Comparison of ENCODE assay signal across 9 mouse cellular contexts in genomic region chr6:84589742-84590686, GRCm38 (mm10). TPM values are rescaled to one million over a fixed set of nuclear protein-coding genes. Genes with fewer than 3 reads are reported as not detected.
A peak's percentile ranks its signal among the peaks of the same experiment; 100 is the strongest.
DNase-seq lines count a peak whose midpoint lies in the region; ATAC-seq and TF ChIP-seq lines count a peak whose summit lies in the region.
"Had no signal": no experiment of that assay in that cellular context is flagged by ENCODE, and none has a peak within 500 bp of the region (broad histone marks: within the 10 kb centered on the region; RNA-seq: fewer than 3 reads in every experiment).

No protein-coding gene starts in this region.

- H3K27ac ChIP-seq in CH12.LX (ENCODE audit: insufficient read depth, low read depth): no peak overlapping the region
- H3K27ac ChIP-seq in heart, embryonic 14.5 days (replicated peaks in 1 of 2; ENCODE audit: control insufficient read depth in 1 of 2, insufficient read depth in 1 of 2, low read depth in 2 of 2, low read length in 2 of 2): no peak overlapping the region
- no peak overlapping the region for H3K27ac ChIP-seq in liver, embryonic 12.5 days
- no peak overlapping the region for H3K27ac ChIP-seq in neural tube, embryonic 12.5 days

- no peak overlapping the region for H3K4me3 ChIP-seq in CH12.LX (replicated peaks in 1 of 3; ENCODE audit: low read depth in 2 of 3, low read length in 2 of 3, poor library complexity in 1 of 3)
- peak overlapping the region in 1 of 2 experiments; percentile 21; a peak in 2 of 4 replicates for H3K4me3 ChIP-seq in heart, embryonic 14.5 days (ENCODE audit: control insufficient read depth in 1 of 2, insufficient read depth in 1 of 2, low read depth in 1 of 2, low read length in 2 of 2)
- H3K4me3 ChIP-seq in liver, embryonic 12.5 days: no peak overlapping the region
- no peak overlapping the region for H3K4me3 ChIP-seq in neural tube, embryonic 12.5 days

- H3K9ac ChIP-seq in CH12.LX (ENCODE audit: insufficient read depth, low read depth): no peak overlapping the region
- no peak overlapping the region for H3K9ac ChIP-seq in heart, embryonic 14.5 days (ENCODE audit: low read length)
- H3K9ac ChIP-seq in liver, embryonic 12.5 days: no peak overlapping the region
- H3K9ac ChIP-seq in neural tube, embryonic 12.5 days: no peak overlapping the region

- peaks cover 85% of the 10 kb centered on the region for H3K27me3 ChIP-seq in CH12.LX (replicated peaks)
- H3K27me3 ChIP-seq in heart, embryonic 14.5 days (ENCODE audit: control insufficient read depth, insufficient read depth, low read length): peaks cover 48% of the 10 kb centered on the region
- H3K27me3 ChIP-seq in liver, embryonic 12.5 days (replicated peaks): peaks cover 87% of the 10 kb centered on the region
- peaks cover 70% of the 10 kb centered on the region for H3K27me3 ChIP-seq in neural tube, embryonic 12.5 days (replicated peaks)

- H3K9me3 ChIP-seq in CH12.LX (replicated peaks; ENCODE audit: low read length): peaks cover 15% of the 10 kb centered on the region
- H3K9me3 ChIP-seq in heart, embryonic 14.5 days (ENCODE audit: control insufficient read depth, low read length): no peaks in the 10 kb centered on the region
- no peaks in the 10 kb centered on the region for H3K9me3 ChIP-seq in liver, embryonic 12.5 days (replicated peaks)
- no peaks in the 10 kb centered on the region for H3K9me3 ChIP-seq in neural tube, embryonic 12.5 days
- H3K9me3 ChIP-seq: megakaryocyte, embryonic 14.5 days had no signal

- in situ Hi-C loops in CH12.LX (cut with MboI; ENCODE audit: low pct_ligation_motif_present, low pct_unique_long_range_greater_than_20kb, low sequenced_read_pairs): loop anchor here (10.0 to 25.0 kb wide), 3 partner anchors 178 to 495 kb away; no protein-coding TSS in a partner anchor

- TF ChIP-seq POLR2A in CH12.LX (IDR thresholded peaks at IDR 0.05; ENCODE audit: low read depth, low read length): no peak

- peak; percentile 89 for TF ChIP-seq RAD21 in CH12.LX (IDR thresholded peaks at IDR 0.05; ENCODE audit: low read depth, low read length)

- DNase-seq in CH12.LX (ENCODE audit: extremely low read depth): peak; percentile 74
- peak; percentile 11 for DNase-seq in c-Kit-negative CD71-positive TER-119-positive erythroid progenitor cells, embryonic 14.5 days (ENCODE audit: low read depth, low spot score)
- DNase-seq in fibroblast of lung, adult 2 months (ENCODE audit: low read depth): peak; percentile 57
- peak; percentile 94 for DNase-seq in kidney, postnatal 10 days
- DNase-seq in telencephalon, adult 2 months (ENCODE audit: low read depth, low spot score): peak; percentile 44

- peaks cover 0 to 21% of the 10 kb centered on the region in 2 experiments; a peak in 3 of 4 replicates for H3K4me1 ChIP-seq in CH12.LX (ENCODE audit: control insufficient read depth in 1 of 2, insufficient read depth in 2 of 2)
- H3K4me1 ChIP-seq in heart, embryonic 14.5 days (ENCODE audit: control insufficient read depth in 2 of 2, insufficient read depth in 2 of 2, low read length in 2 of 2): peaks cover 19 to 45% of the 10 kb centered on the region in 2 experiments
- H3K4me1 ChIP-seq in liver, embryonic 12.5 days: peaks cover 42% of the 10 kb centered on the region
- peaks cover 47% of the 10 kb centered on the region for H3K4me1 ChIP-seq in neural tube, embryonic 12.5 days

- dilution Hi-C loops in CH12.LX (cut with MboI; ENCODE audit: extremely low pct_ligation_motif_present, extremely low pct_unique_long_range_greater_than_20kb, low sequenced_read_pairs): no loop called here

- no peaks in the 10 kb centered on the region for H3K79me2 ChIP-seq in CH12.LX (replicated peaks; ENCODE audit: control insufficient read depth, extremely low read depth, insufficient read depth, poor library complexity, severe bottlenecking)

- TF ChIP-seq CTCF in CH12.LX (conservative IDR thresholded peaks at IDR 0.05 in 1 of 2, IDR thresholded peaks at IDR 0.05 in 1 of 2; ENCODE audit: low read depth in 2 of 2, low read length in 2 of 2): peak; percentile 74 to 92

- H3K36me3 ChIP-seq in CH12.LX (replicated peaks in 1 of 2; ENCODE audit: control insufficient read depth in 1 of 2, insufficient read depth in 1 of 2, low read length in 1 of 2): no peaks in the 10 kb centered on the region
- H3K36me3 ChIP-seq in heart, embryonic 14.5 days (ENCODE audit: control insufficient read depth, insufficient read depth, low read length): no peaks in the 10 kb centered on the region
- H3K36me3 ChIP-seq in liver, embryonic 12.5 days: no peaks in the 10 kb centered on the region
- no peaks in the 10 kb centered on the region for H3K36me3 ChIP-seq in neural tube, embryonic 12.5 days

- peak; percentile 41; the same call in 1 of the 2 replicates for ATAC-seq in heart, embryonic 14.5 days (ENCODE audit: insufficient number of reproducible peaks, insufficient read depth, low FRiP score, low read depth)
- ATAC-seq in liver, embryonic 12.5 days: peak; percentile 54; the same call in 1 of the 2 replicates
- 0 out of 2 replicates have a peak, but pooled peaks have one; percentile 49 for ATAC-seq in neural tube, embryonic 12.5 days (ENCODE audit: low FRiP score, low read depth)

- WGBS in heart, embryonic 14.5 days: 4% methylated on average over 39 of the region's 39 CpGs
- WGBS in liver, embryonic 12.5 days (ENCODE audit: insufficient replicate concordance): 5% methylated on average over 39 of the region's 39 CpGs
- WGBS in neural tube, embryonic 12.5 days: 3% methylated on average over 39 of the region's 39 CpGs

- no peak for TF ChIP-seq EP300 in CH12.LX (IDR thresholded peaks at IDR 0.05; ENCODE audit: low read length)

- H3K4me2 ChIP-seq in CH12.LX (ENCODE audit: insufficient read depth, low read depth, poor library complexity, severe bottlenecking): peak overlapping the region; percentile 45; the same call in 1 of the 2 replicates
- H3K4me2 ChIP-seq in heart, embryonic 14.5 days (ENCODE audit: low read length): peak overlapping the region; percentile 93
- peak overlapping the region; percentile 20 for H3K4me2 ChIP-seq in liver, embryonic 12.5 days
- H3K4me2 ChIP-seq in neural tube, embryonic 12.5 days (replicated peaks): peak overlapping the region; percentile 88

TF ChIP-seq in CH12.LX, 34 proteins besides CTCF, POLR2A, EP300 and RAD21:
- TF ChIP-seq UBTF (IDR thresholded peaks at IDR 0.05; ENCODE audit: low read depth, low read length) (no peak), TBP (conservative IDR thresholded peaks at IDR 0.05; ENCODE audit: low read depth, low read length) (no peak), NRF1 (IDR thresholded peaks at IDR 0.05; ENCODE audit: low read depth, low read length) (peak; percentile 25; the same call in 1 of the 2 replicates), E2F4 (IDR thresholded peaks at IDR 0.05; ENCODE audit: insufficient replicate concordance, low read depth, low read length) (no peak), RCOR1 (conservative IDR thresholded peaks at IDR 0.05; ENCODE audit: low read depth, low read length) (no peak), ETS1 (conservative IDR thresholded peaks at IDR 0.05; ENCODE audit: low read depth, low read length) (no peak), NELFE (IDR thresholded peaks at IDR 0.05; ENCODE audit: low read depth, low read length) (no peak), BHLHE40 (IDR thresholded peaks at IDR 0.05; ENCODE audit: low read depth, low read length) (peak; percentile 26; the same call in 1 of the 2 replicates), MEF2A (IDR thresholded peaks at IDR 0.05; ENCODE audit: borderline replicate concordance, low read depth, low read length) (no peak), SMC3 (IDR thresholded peaks at IDR 0.05; ENCODE audit: low read depth, low read length) (peak; percentile 82), MYC (IDR thresholded peaks at IDR 0.05; ENCODE audit: low read depth, low read length) (no peak), TCF12 (IDR thresholded peaks at IDR 0.05; ENCODE audit: low read depth, low read length) (no peak), GABPA (IDR thresholded peaks at IDR 0.05; ENCODE audit: insufficient replicate concordance, low read depth, low read length) (no peak), HCFC1 (IDR thresholded peaks at IDR 0.05; ENCODE audit: low read depth, low read length) (no peak)
TF ChIP-seq in CH12.LX: peak in this region for 3.

RNA-seq across cellular contexts. Expression of gene Cyp26b1, which starts 3.7 kb away (rescaled TPM):
- total RNA-seq in CH12.LX (2012; rRNA removed): not detected in 2 replicates
- total RNA-seq in CH12.LX (2014; rRNA removed): not detected in 2 replicates
- polyA plus RNA-seq in CH12.LX (2012; ENCODE audit: insufficient read length, low read depth): not detected in 2 replicates
- 0.62 and 0.71 TPM in 2 replicates for polyA plus RNA-seq in heart, embryonic 14.5 days (2014; fragmentation: Nextera tagmentation; extraction: Ambion mirVana)
- polyA plus RNA-seq in liver, embryonic 12.5 days (2016; fragmentation: Nextera tagmentation; extraction: Ambion mirVana): 0.23 and 0.25 TPM in 2 replicates
- 3.6 and 5.4 TPM in 2 replicates for polyA plus RNA-seq in neural tube, embryonic 12.5 days (2016; fragmentation: Nextera tagmentation; extraction: Ambion mirVana)

Comparison
In these comparisons a context has a peak if more than half of its experiments do, and no peak if none do; other contexts are left out.
1. DNase-seq: peak in every context shown above with its lines; median percentile 94 in kidney, postnatal 10 days; 74 in CH12.LX; 57 in fibroblast of lung, adult 2 months; 44 in telencephalon, adult 2 months; 11 in c-Kit-negative CD71-positive TER-119-positive erythroid progenitor cells, embryonic 14.5 days.
2. H3K4me2 ChIP-seq: peak in every context shown above with its lines; median percentile 93 in heart, embryonic 14.5 days; 88 in neural tube, embryonic 12.5 days; 45 in CH12.LX; 20 in liver, embryonic 12.5 days.